Comparison of ENCODE assay signal across 14 mouse cellular contexts in genomic region chr11:113951616-113951988, GRCm38 (mm10).
DNase-seq lines count a peak whose midpoint lies in the region; ATAC-seq and TF ChIP-seq lines count a peak whose summit lies in the region.
"Had no signal": no experiment of that assay in that cellular context is flagged by ENCODE, and none has a peak within 500 bp of the region (broad histone marks: within the 10 kb centered on the region; RNA-seq: fewer than 3 reads in every experiment).

No protein-coding gene starts in this region.

- TF ChIP-seq EP300 in liver, postnatal 0 days (IDR thresholded peaks at IDR 0.05; ENCODE audit: low read depth), result no peak

- peak; percentile 61 for ATAC-seq in forebrain, embryonic 12.5 days (ENCODE audit: low FRiP score)
- ATAC-seq in liver, postnatal 0 days, result no peak
- no peak for ATAC-seq in kidney, embryonic 16.5 days (ENCODE audit: low FRiP score, low TSS enrichment)
- ATAC-seq: liver, embryonic 12.5 days; Patski had no signal

- TF ChIP-seq CTCF in liver, postnatal 0 days (IDR thresholded peaks at IDR 0.05; ENCODE audit: low read depth), result no peak

- 27% methylated on average over 15 of the region's 15 CpGs for WGBS in forebrain, embryonic 12.5 days
- 41% methylated on average over 15 of the region's 15 CpGs for WGBS in midbrain, embryonic 10.5 days
- WGBS in liver, postnatal 0 days (ENCODE audit: insufficient replicate concordance), result 87% methylated on average over 15 of the region's 15 CpGs
- WGBS in kidney, embryonic 16.5 days, result 64% methylated on average over 15 of the region's 15 CpGs

- no peaks in the 10 kb centered on the region for H3K9me3 ChIP-seq in forebrain, embryonic 12.5 days
- H3K9me3 ChIP-seq in midbrain, embryonic 10.5 days (replicated peaks), result peaks cover 10% of the 10 kb centered on the region; the same call in 1 of the 2 replicates
- H3K9me3 ChIP-seq in liver, postnatal 0 days (ENCODE audit: low read length), result no peaks in the 10 kb centered on the region
- H3K9me3 ChIP-seq in kidney, embryonic 16.5 days (ENCODE audit: low read length), result no peaks in the 10 kb centered on the region
- H3K9me3 ChIP-seq: heart, embryonic 15.5 days; liver, embryonic 12.5 days had no signal

- H3K27me3 ChIP-seq in forebrain, embryonic 12.5 days, result peaks cover 32% of the 10 kb centered on the region
- peaks cover 25% of the 10 kb centered on the region for H3K27me3 ChIP-seq in midbrain, embryonic 10.5 days (ENCODE audit: low read depth, poor library complexity, severe bottlenecking)
- no peaks in the 10 kb centered on the region for H3K27me3 ChIP-seq in liver, postnatal 0 days (ENCODE audit: insufficient read depth, low read length)
- H3K27me3 ChIP-seq in kidney, embryonic 16.5 days (ENCODE audit: insufficient read depth, low read length), result no peaks in the 10 kb centered on the region
- H3K27me3 ChIP-seq: heart, embryonic 15.5 days; liver, embryonic 12.5 days; megakaryocyte, embryonic 14.5 days had no signal

- peak; percentile 7 for DNase-seq in kidney, adult 18-20 months
- DNase-seq in kidney, adult 9 months, result no peak
- DNase-seq in midbrain, embryonic 10.5 days (ENCODE audit: low spot score), result no peak
- DNase-seq in retina, postnatal 1 day, result peak; percentile 58
- no peak for DNase-seq in liver, postnatal 0 days
- DNase-seq in urinary bladder, postnatal 10 days (ENCODE audit: low spot score), result no peak

- H3K9ac ChIP-seq in forebrain, embryonic 12.5 days, result no peak overlapping the region
- no peak overlapping the region for H3K9ac ChIP-seq in liver, postnatal 0 days (replicated peaks)
- H3K9ac ChIP-seq in kidney, embryonic 16.5 days (replicated peaks; ENCODE audit: low read length), result no peak overlapping the region
- H3K9ac ChIP-seq: heart, embryonic 15.5 days; liver, embryonic 12.5 days had no signal

- H3K4me3 ChIP-seq in forebrain, embryonic 12.5 days (replicated peaks), result no peak overlapping the region
- H3K4me3 ChIP-seq in midbrain, embryonic 10.5 days, result peak overlapping the region; percentile 2; the same call in 1 of the 2 replicates
- H3K4me3 ChIP-seq in liver, postnatal 0 days (ENCODE audit: low read depth, low read length), result no peak overlapping the region
- no peak overlapping the region for H3K4me3 ChIP-seq in kidney, embryonic 16.5 days (ENCODE audit: low read length)
- H3K4me3 ChIP-seq: heart, embryonic 15.5 days; left cerebral cortex, adult 2 months; liver, embryonic 12.5 days; megakaryocyte, embryonic 14.5 days had no signal

- 0 out of 2 replicates have a peak overlapping the region, but pooled peaks have one; percentile 37 for H3K27ac ChIP-seq in forebrain, embryonic 12.5 days
- peak overlapping the region; percentile 72 for H3K27ac ChIP-seq in midbrain, embryonic 10.5 days (replicated peaks)
- H3K27ac ChIP-seq in liver, postnatal 0 days (ENCODE audit: low read depth), result no peak overlapping the region
- no peak overlapping the region for H3K27ac ChIP-seq in kidney, embryonic 16.5 days (ENCODE audit: low read length)
- H3K27ac ChIP-seq: heart, embryonic 15.5 days; kidney, postnatal 0 days; left cerebral cortex, adult 2 months; liver, embryonic 12.5 days had no signal

- H3K36me3 ChIP-seq in forebrain, embryonic 12.5 days (replicated peaks), result no peaks in the 10 kb centered on the region
- peaks cover 11% of the 10 kb centered on the region; the same call in 1 of the 2 replicates for H3K36me3 ChIP-seq in midbrain, embryonic 10.5 days
- H3K36me3 ChIP-seq in liver, postnatal 0 days (replicated peaks; ENCODE audit: insufficient read depth, low read length), result no peaks in the 10 kb centered on the region
- no peaks in the 10 kb centered on the region for H3K36me3 ChIP-seq in kidney, embryonic 16.5 days (ENCODE audit: insufficient read depth, low read length)
- H3K36me3 ChIP-seq: heart, embryonic 15.5 days; liver, embryonic 12.5 days had no signal

- peak overlapping the region; percentile 29 for H3K4me2 ChIP-seq in forebrain, embryonic 12.5 days
- no peak overlapping the region for H3K4me2 ChIP-seq in liver, postnatal 0 days (ENCODE audit: low read depth, low read length)
- H3K4me2 ChIP-seq in kidney, embryonic 16.5 days (replicated peaks; ENCODE audit: low read depth, low read length), result no peak overlapping the region
- H3K4me2 ChIP-seq: heart, embryonic 15.5 days; liver, embryonic 12.5 days had no signal

- peaks cover 37% of the 10 kb centered on the region for H3K4me1 ChIP-seq in forebrain, embryonic 12.5 days
- H3K4me1 ChIP-seq in midbrain, embryonic 10.5 days, result peaks cover 43% of the 10 kb centered on the region
- no peaks in the 10 kb centered on the region for H3K4me1 ChIP-seq in liver, postnatal 0 days (ENCODE audit: insufficient read depth)
- H3K4me1 ChIP-seq in kidney, embryonic 16.5 days (ENCODE audit: insufficient read depth, low read length), result peaks cover 18% of the 10 kb centered on the region
- H3K4me1 ChIP-seq: liver, embryonic 12.5 days; megakaryocyte, embryonic 14.5 days had no signal

Comparison
In these comparisons a context has a peak if more than half of its experiments do, and no peak if none do; other contexts are left out.
1. DNase-seq: peak in kidney, adult 18-20 months (single experiment) and retina, postnatal 1 day (single experiment); none in kidney, adult 9 months (single experiment), midbrain, embryonic 10.5 days (single experiment), liver, postnatal 0 days (single experiment) and urinary bladder, postnatal 10 days (single experiment).
2. H3K27ac ChIP-seq: peak in forebrain, embryonic 12.5 days (single experiment) and midbrain, embryonic 10.5 days (single experiment); none in liver, postnatal 0 days (single experiment) and kidney, embryonic 16.5 days (single experiment).